Mouse (Mus musculus) stomach, embryonic 16.5 days (tissue): ENCODE measurements around the gene Fbxl7. TPM values are rescaled to one million over a fixed set of nuclear protein-coding genes. Genes with fewer than 3 reads are reported as not detected.

Experiments used
- ATAC-seq: fragments of 200-750 bp; cut with Nextera tagmentation; 2 replicates; pipeline ENCODE4 v1.8.0; 2017; ENCODE audit warnings: moderate number of reproducible peaks, moderate TSS enrichment; ENCODE audit not compliant: insufficient read depth, low FRiP score
- H3K27ac ChIP-seq: fragments of 300-500 bp; sonication (generic); 2 replicates; pipeline ENCODE4 v1.5.1; 2014; ENCODE audit warnings: low read length
- H3K27me3 ChIP-seq: fragments of 300-500 bp; sonication (generic); 2 replicates; pipeline ENCODE4 v1.6.1; 2014; ENCODE audit warnings: low read length, control low read depth, mixed read lengths; ENCODE audit not compliant: control insufficient read depth, insufficient read depth
- H3K36me3 ChIP-seq: fragments of 300-500 bp; sonication (generic); 2 replicates; pipeline ENCODE4 v1.6.1; 2014; ENCODE audit warnings: low read length; ENCODE audit not compliant: control insufficient read depth, insufficient read depth
- H3K4me1 ChIP-seq: fragments of 300-500 bp; sonication (generic); 2 replicates; pipeline ENCODE4 v1.6.1; 2014; ENCODE audit warnings: low read length, control low read depth, mixed read lengths; ENCODE audit not compliant: control insufficient read depth, insufficient read depth
- H3K4me2 ChIP-seq: fragments of 300-500 bp; sonication (generic); 2 replicates; pipeline ENCODE4 v1.6.1; 2014; ENCODE audit warnings: low read depth, low read length, mixed read lengths
- H3K4me3 ChIP-seq: fragments of 300-500 bp; sonication (generic); replicated peaks from 2 replicates; pipeline ENCODE4 v1.5.1; 2014; ENCODE audit warnings: mild to moderate bottlenecking, low read length
- H3K9ac ChIP-seq: fragments of 300-500 bp; sonication (generic); 2 replicates; pipeline ENCODE4 v1.6.1; 2014; ENCODE audit warnings: low read length
- H3K9me3 ChIP-seq: fragments of 300-500 bp; sonication (generic); replicated peaks from 2 replicates; pipeline ENCODE4 v1.6.1; 2016; ENCODE audit warnings: low read length, control low read depth; ENCODE audit not compliant: control insufficient read depth
- WGBS: fragments of 180-500 bp; shearing (Covaris S2); extraction: QIAGEN DNeasy Blood & Tissue Kit; methylation state at CpG from one replicate; pipeline ENCODE4 v1.1.7; 2014; 5-methylcytosine and 5-hydroxymethylcytosine counted together
- polyA plus RNA-seq: library from polyadenylated mRNA; unstranded; fragments of >200 nt; fragmentation: Nextera tagmentation; extraction: Ambion mirVana; gene quantifications from 2 replicates; pipeline ENCODE4 v1.2.1, GENCODE M21; 2015

The Fbxl7 gene
- polyA plus RNA-seq, 1 experiment from 2014 or later: 13.2 TPM

DNA sequence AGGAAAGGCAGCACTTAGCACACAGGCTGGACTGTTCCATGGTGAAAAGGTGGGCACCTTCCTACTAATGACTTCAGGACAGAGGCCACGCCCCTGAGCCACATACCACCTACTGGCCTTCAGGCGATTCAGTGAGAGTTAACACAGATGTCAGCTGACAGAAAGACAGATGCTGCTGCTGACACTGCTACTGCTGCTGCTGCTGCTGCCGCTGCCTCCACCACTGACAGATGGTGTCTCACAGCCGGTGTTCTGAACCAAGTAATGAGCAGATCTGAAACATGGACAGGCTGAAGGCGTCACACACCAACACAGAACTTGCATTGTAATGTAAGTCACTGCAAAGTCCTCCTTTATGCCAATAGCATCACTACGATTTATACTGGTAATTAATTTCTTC is 99.9 kb downstream of the Fbxl7 start:
- H3K9me3 ChIP-seq: 0 out of 2 replicates have a peak, but pooled peaks cover 4% of the 10 kb centered on the region
- no peak for ATAC-seq
- H3K4me2 ChIP-seq: no peak overlapping the region
- H3K4me3 ChIP-seq: no peak overlapping the region
- no peak overlapping the region for H3K27ac ChIP-seq
- no peaks in the 10 kb centered on the region for H3K4me1 ChIP-seq
- WGBS: 31% methylated on average over 6 of the region's 6 CpGs
- no peaks in the 10 kb centered on the region for H3K27me3 ChIP-seq
- H3K9ac ChIP-seq: no peak overlapping the region
- H3K36me3 ChIP-seq: no peaks in the 10 kb centered on the region

DNA sequence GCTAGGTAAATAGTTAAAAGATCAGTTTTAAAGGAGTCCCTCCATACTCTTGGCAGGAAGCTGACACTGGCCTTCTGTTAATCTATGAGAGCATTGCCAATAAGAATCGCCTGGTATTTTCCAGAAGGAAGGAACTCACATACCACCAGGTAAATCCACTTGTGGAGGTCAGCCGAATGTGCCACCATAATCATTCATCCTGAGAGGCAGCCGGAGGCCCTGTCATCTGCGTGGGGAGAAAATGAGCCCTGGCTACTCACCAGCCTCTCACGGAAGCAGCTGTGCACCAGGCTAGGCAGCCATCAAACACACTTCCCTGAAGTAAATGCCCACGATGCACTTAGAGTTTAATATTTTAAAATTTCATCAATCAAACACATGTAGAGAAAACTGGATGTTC is 108.2 kb downstream of the Fbxl7 start:
- 49% methylated on average over 6 of the region's 6 CpGs for WGBS
- Histone ChIP-seq H3K9me3 (0 out of 2 replicates have a peak, but pooled peaks cover under 1% of the 10 kb centered on the region), H3K4me2 (no peak overlapping the region), H3K36me3 (no peaks in the 10 kb centered on the region), H3K27ac (no peak overlapping the region), H3K4me3 (no peak overlapping the region), H3K27me3 (no peaks in the 10 kb centered on the region), H3K9ac (no peak overlapping the region), H3K4me1 (no peaks in the 10 kb centered on the region)
- ATAC-seq: no peak

DNA sequence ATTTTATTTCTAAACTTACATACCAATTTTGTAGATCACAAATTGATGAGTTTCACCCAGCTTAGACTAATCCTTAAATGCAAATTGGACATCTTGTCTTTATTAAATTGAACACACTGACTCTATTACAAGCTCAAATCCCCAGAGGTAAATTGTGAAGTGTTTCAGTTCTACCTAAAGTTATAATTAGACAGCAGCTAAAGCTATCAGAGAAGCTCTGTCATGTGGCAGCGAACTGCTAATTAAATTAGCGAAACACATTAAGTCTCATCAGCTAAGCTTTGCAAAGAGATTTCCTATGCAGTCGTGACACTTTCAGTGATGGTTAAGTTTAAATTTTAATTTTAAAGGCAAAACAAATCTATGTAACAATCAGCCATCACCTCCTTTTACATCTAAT is 114.8 kb downstream of the Fbxl7 start:
- H3K36me3 ChIP-seq: no peaks in the 10 kb centered on the region
- H3K27me3 ChIP-seq: no peaks in the 10 kb centered on the region
- 86% methylated on average over 3 of the region's 3 CpGs for WGBS
- ATAC-seq: no peak
- H3K4me3 ChIP-seq: no peak overlapping the region
- H3K9ac ChIP-seq: no peak overlapping the region
- H3K4me2 ChIP-seq: no peak overlapping the region
- no peaks in the 10 kb centered on the region for H3K9me3 ChIP-seq
- no peaks in the 10 kb centered on the region for H3K4me1 ChIP-seq
- no peak overlapping the region for H3K27ac ChIP-seq

DNA sequence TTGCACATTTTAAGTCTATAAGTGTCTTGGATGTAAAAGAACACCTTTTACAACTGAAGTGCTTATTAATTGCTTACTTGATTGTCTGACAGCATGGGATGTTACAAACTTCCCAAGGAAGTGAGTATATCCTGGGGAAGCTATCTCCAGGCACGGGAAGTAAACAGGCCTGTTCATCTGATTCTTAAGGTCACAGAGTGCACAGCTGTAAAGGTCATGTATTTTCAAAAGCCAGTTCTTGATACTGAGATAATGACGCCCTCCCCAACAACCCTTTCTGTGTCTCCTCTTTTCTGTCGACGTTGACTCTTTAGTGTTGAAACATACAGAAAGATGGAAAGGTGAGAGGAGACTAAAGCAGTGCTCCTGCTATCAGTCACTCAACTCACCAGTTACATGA is 116.3 kb downstream of the Fbxl7 start:
- H3K27ac ChIP-seq: no peak overlapping the region
- H3K4me1 ChIP-seq: no peaks in the 10 kb centered on the region
- no peak overlapping the region for H3K4me3 ChIP-seq
- H3K9ac ChIP-seq: no peak overlapping the region
- 38% methylated on average over 4 of the region's 4 CpGs for WGBS
- ATAC-seq: no peak
- H3K27me3 ChIP-seq: no peaks in the 10 kb centered on the region
- H3K36me3 ChIP-seq: no peaks in the 10 kb centered on the region; the same call in 1 of the 2 replicates
- no peak overlapping the region for H3K4me2 ChIP-seq
- H3K9me3 ChIP-seq: no peaks in the 10 kb centered on the region

GRCm38 (mm10) chr15:26775720-26776119 is 119.7 kb downstream of the Fbxl7 start:
- H3K4me2 ChIP-seq: no peak overlapping the region
- no peaks in the 10 kb centered on the region for H3K4me1 ChIP-seq
- no peak overlapping the region for H3K4me3 ChIP-seq
- H3K36me3 ChIP-seq: no peaks in the 10 kb centered on the region; the same call in 1 of the 2 replicates
- H3K27me3 ChIP-seq: no peaks in the 10 kb centered on the region
- H3K27ac ChIP-seq: no peak overlapping the region
- no peaks in the 10 kb centered on the region for H3K9me3 ChIP-seq
- no peak for ATAC-seq
- H3K9ac ChIP-seq: no peak overlapping the region

- ATAC-seq: no peak
- H3K4me1 ChIP-seq: no peaks in the 10 kb centered on the region
- no peak overlapping the region for H3K4me2 ChIP-seq
- no peaks in the 10 kb centered on the region for H3K27me3 ChIP-seq
- no peak overlapping the region for H3K27ac ChIP-seq
- no peaks in the 10 kb centered on the region for H3K9me3 ChIP-seq
- WGBS: 92% methylated on average over 2 of the region's 2 CpGs
- no peak overlapping the region for H3K4me3 ChIP-seq
- H3K9ac ChIP-seq: no peak overlapping the region
- H3K36me3 ChIP-seq: no peaks in the 10 kb centered on the region; the same call in 1 of the 2 replicates
These were observed 120.5 kb downstream of the Fbxl7 start for GRCm38 (mm10) chr15:26774895-26775294.

DNA sequence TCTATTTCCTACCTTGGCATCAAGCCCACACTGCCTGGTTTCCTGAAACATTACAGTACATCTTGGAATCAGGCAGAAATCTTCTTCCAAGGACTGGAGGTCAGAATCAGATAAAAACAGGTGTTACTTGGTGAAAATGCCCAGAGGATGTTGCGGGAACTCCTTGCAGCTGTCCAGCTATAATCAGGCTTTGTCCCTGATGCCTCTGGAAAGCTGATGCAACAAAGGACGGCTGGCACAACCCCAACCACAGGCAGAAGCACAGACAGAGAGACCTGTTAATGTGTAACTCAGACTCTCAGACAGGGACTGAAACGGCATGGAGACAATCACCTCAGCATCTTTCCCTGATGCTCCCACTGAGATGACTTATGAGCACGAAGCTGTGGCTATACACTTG is 133.7 kb downstream of the Fbxl7 start:
- WGBS: 51% methylated on average over 4 of the region's 4 CpGs
- no peak overlapping the region for H3K27ac ChIP-seq
- ATAC-seq: no peak
- H3K9ac ChIP-seq: no peak overlapping the region
- no peaks in the 10 kb centered on the region for H3K27me3 ChIP-seq
- H3K4me2 ChIP-seq: no peak overlapping the region
- H3K36me3 ChIP-seq: no peaks in the 10 kb centered on the region
- H3K9me3 ChIP-seq: no peaks in the 10 kb centered on the region
- no peak overlapping the region for H3K4me3 ChIP-seq
- no peaks in the 10 kb centered on the region for H3K4me1 ChIP-seq

DNA sequence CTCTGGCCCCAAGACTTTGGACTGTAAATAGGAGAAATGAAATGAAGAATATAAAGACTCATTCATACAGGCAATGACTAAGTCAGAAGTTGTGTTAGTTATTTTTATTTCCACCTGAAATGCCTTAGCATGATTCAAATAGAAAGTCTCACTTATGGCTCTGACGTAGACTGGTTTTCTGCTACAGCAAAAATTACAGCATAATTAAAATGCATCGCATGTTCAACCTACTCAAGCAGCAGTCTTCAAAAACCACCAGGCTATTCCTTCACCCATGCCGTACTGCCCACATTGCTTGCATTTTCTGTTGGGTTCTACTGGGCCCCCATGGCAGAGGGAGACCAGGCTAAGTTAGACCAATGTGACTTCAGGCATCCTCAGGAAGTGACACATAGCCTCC is 146.9 kb downstream of the Fbxl7 start:
- H3K27me3 ChIP-seq: no peaks in the 10 kb centered on the region
- H3K9ac ChIP-seq: no peak overlapping the region
- H3K36me3 ChIP-seq: no peaks in the 10 kb centered on the region
- ATAC-seq: no peak
- no peaks in the 10 kb centered on the region for H3K9me3 ChIP-seq
- H3K4me1 ChIP-seq: no peaks in the 10 kb centered on the region
- 97% methylated on average over 3 of the region's 3 CpGs for whole genome bisulfite sequencing
- no peak overlapping the region for H3K4me3 ChIP-seq
- no peak overlapping the region for H3K4me2 ChIP-seq
- H3K27ac ChIP-seq: no peak overlapping the region

DNA sequence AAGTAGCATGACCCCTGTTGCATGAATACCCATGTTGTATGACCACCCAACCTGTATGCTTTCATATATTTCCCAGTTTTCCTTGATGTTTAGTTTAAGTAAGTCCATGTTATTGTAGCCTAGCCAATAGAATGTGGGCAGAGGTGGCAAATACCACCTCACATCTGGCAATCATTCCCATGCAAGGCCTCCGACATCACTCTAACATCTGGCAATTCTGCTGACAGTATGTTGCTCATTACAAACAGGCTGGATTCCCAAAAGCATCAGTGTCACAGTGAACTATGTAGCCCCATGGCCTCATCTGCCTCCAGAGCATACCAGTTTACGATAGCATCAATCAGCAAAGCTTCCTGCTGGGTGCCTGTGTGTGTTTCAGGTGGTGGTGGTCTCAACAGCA is 163.0 kb downstream of the Fbxl7 start:
- H3K4me1 ChIP-seq: no peaks in the 10 kb centered on the region
- no peak for ATAC-seq
- no peak overlapping the region for H3K4me2 ChIP-seq
- H3K4me3 ChIP-seq: no peak overlapping the region
- WGBS: 72% methylated on average over 2 of the region's 2 CpGs
- H3K27me3 ChIP-seq: no peaks in the 10 kb centered on the region
- no peaks in the 10 kb centered on the region for H3K36me3 ChIP-seq
- H3K9me3 ChIP-seq: no peaks in the 10 kb centered on the region
- no peak overlapping the region for H3K27ac ChIP-seq
- H3K9ac ChIP-seq: no peak overlapping the region

- Histone ChIP-seq H3K9ac (no peak overlapping the region), H3K27ac (no peak overlapping the region), H3K9me3 (no peaks in the 10 kb centered on the region), H3K4me3 (no peak overlapping the region), H3K27me3 (no peaks in the 10 kb centered on the region), H3K4me2 (no peak overlapping the region), H3K36me3 (no peaks in the 10 kb centered on the region), H3K4me1 (no peaks in the 10 kb centered on the region)
- ATAC-seq: no peak
- WGBS: 45% methylated on average over 2 of the region's 2 CpGs
These were observed 164.6 kb downstream of the Fbxl7 start for GRCm38 (mm10) chr15:26730760-26731159.
